Comparison of ENCODE assay signal across 19 mouse cellular contexts in the genomic region with DNA sequence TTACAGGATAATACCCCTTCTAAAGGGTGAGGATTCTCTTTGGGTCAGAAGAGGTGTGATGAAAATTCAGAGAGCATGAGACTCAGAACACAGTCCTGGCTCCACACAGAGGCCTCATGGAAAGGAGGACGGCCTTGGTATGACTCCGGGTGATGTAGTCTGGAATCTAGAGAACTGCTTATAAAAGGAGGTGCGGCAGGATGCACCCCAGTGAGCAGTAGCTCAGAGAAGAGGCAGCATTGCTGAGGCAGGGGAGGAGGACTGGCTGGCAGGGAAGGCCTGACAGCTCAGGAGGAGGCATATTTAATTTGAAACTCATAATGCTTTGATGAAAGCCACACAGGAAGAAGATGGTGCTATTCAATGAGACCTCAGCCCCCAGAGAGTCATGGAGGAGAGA.
DNase-seq lines count a peak whose midpoint lies in the region; ATAC-seq and TF ChIP-seq lines count a peak whose summit lies in the region.
"Had no signal": no experiment of that assay in that cellular context is flagged by ENCODE, and none has a peak within 500 bp of the region (broad histone marks: within the 10 kb centered on the region; RNA-seq: fewer than 3 reads in every experiment).

No protein-coding gene starts in this region.

- H3K4me2 ChIP-seq in hindbrain, embryonic 14.5 days (replicated peaks) = no peak overlapping the region
- H3K4me2 ChIP-seq in hindbrain, embryonic 11.5 days (replicated peaks; ENCODE audit: low read depth, low read length) = no peak overlapping the region
- H3K4me2 ChIP-seq: embryonic facial prominence, embryonic 12.5 days; forebrain, embryonic 13.5 days; forebrain, embryonic 15.5 days had no signal

- H3K36me3 ChIP-seq in hindbrain, embryonic 14.5 days (replicated peaks; ENCODE audit: control insufficient read depth, insufficient read depth) = no peaks in the 10 kb centered on the region
- no peaks in the 10 kb centered on the region for H3K36me3 ChIP-seq in hindbrain, embryonic 11.5 days (ENCODE audit: control insufficient read depth, insufficient read depth, low read length)
- H3K36me3 ChIP-seq: embryonic facial prominence, embryonic 10.5 days; embryonic facial prominence, embryonic 12.5 days; forebrain, embryonic 15.5 days had no signal

- no peak for ATAC-seq in hindbrain, embryonic 14.5 days (ENCODE audit: low FRiP score)
- no peak for ATAC-seq in hindbrain, embryonic 11.5 days (ENCODE audit: low FRiP score)
- peak; percentile 90 for ATAC-seq in Patski
- no peak for ATAC-seq in megakaryocyte progenitor cell, adult 5-6 weeks (replicated peaks; ENCODE audit: poor library complexity)
- no peak for ATAC-seq in monocyte, adult 5-6 weeks (replicated peaks; ENCODE audit: insufficient number of reproducible peaks, low FRiP score, low TSS enrichment, poor library complexity, severe bottlenecking)
- ATAC-seq: forebrain, embryonic 13.5 days; forebrain, embryonic 15.5 days; forebrain, postnatal 0 days had no signal

- H3K4me1 ChIP-seq in cerebellum, adult 2 months (ENCODE audit: control insufficient read depth, insufficient read depth, low read length) = peaks cover 9% of the 10 kb centered on the region
- H3K4me1 ChIP-seq in hindbrain, embryonic 14.5 days (replicated peaks; ENCODE audit: control insufficient read depth, insufficient read depth, low read length) = 0 out of 2 replicates have a peak, but pooled peaks cover 6% of the 10 kb centered on the region
- H3K4me1 ChIP-seq in hindbrain, embryonic 11.5 days (replicated peaks; ENCODE audit: control insufficient read depth, insufficient read depth, low read length) = no peaks in the 10 kb centered on the region
- H3K4me1 ChIP-seq: embryonic facial prominence, embryonic 12.5 days; forebrain, embryonic 13.5 days; forebrain, embryonic 15.5 days had no signal

- TF ChIP-seq CTCF in cerebellum, adult 2 months (IDR thresholded peaks at IDR 0.05; ENCODE audit: borderline replicate concordance, insufficient read depth, low read depth, low read length) = no peak
- no peak for TF ChIP-seq CTCF in Patski (IDR thresholded peaks at IDR 0.05)

- 10% methylated on average over 3 of the region's 3 CpGs for WGBS in cerebellum, adult 2 months
- 53% methylated on average over 3 of the region's 3 CpGs for WGBS in hindbrain, embryonic 14.5 days
- 67% methylated on average over 3 of the region's 3 CpGs for WGBS in hindbrain, embryonic 11.5 days

- no peak overlapping the region for H3K27ac ChIP-seq in cerebellum, adult 2 months (ENCODE audit: insufficient read depth, low read length)
- H3K27ac ChIP-seq in hindbrain, embryonic 14.5 days = 0 out of 2 replicates have a peak overlapping the region, but pooled peaks have one; percentile 14
- H3K27ac ChIP-seq in hindbrain, embryonic 11.5 days (ENCODE audit: low read depth, low read length) = no peak overlapping the region
- H3K27ac ChIP-seq: embryonic facial prominence, embryonic 10.5 days; embryonic facial prominence, embryonic 12.5 days; forebrain, embryonic 13.5 days; forebrain, embryonic 15.5 days had no signal

- CTCF ChIA-PET in Patski (lab: Charles Lee) = no interaction called here

- no peaks in the 10 kb centered on the region for H3K27me3 ChIP-seq in cerebellum, adult 2 months (ENCODE audit: control insufficient read depth, insufficient read depth, low read length)
- H3K27me3 ChIP-seq in hindbrain, embryonic 14.5 days (ENCODE audit: control insufficient read depth, insufficient read depth, low read length) = no peaks in the 10 kb centered on the region
- H3K27me3 ChIP-seq in hindbrain, embryonic 11.5 days (ENCODE audit: control insufficient read depth, insufficient read depth, low read length) = no peaks in the 10 kb centered on the region
- no peaks in the 10 kb centered on the region for H3K27me3 ChIP-seq in Patski
- H3K27me3 ChIP-seq: embryonic facial prominence, embryonic 12.5 days; forebrain, embryonic 13.5 days; forebrain, embryonic 15.5 days had no signal

- in situ Hi-C loops in Patski (cut with MboI; ENCODE audit: low pct_unique_long_range_greater_than_20kb) = no loop called here

- no peak for TF ChIP-seq POLR2A in cerebellum, adult 2 months (IDR thresholded peaks at IDR 0.05; ENCODE audit: borderline replicate concordance, insufficient read depth, low read length)

- POLR2A ChIA-PET in Patski (lab: Charles Lee) = no interaction called here

- H3K9ac ChIP-seq in hindbrain, embryonic 14.5 days = no peak overlapping the region
- H3K9ac ChIP-seq in hindbrain, embryonic 11.5 days (ENCODE audit: low read depth, low read length) = no peak overlapping the region
- H3K9ac ChIP-seq: embryonic facial prominence, embryonic 12.5 days; forebrain, embryonic 13.5 days; forebrain, embryonic 15.5 days; forebrain, postnatal 0 days had no signal

- no peak overlapping the region for H3K4me3 ChIP-seq in cerebellum, adult 2 months (replicated peaks; ENCODE audit: insufficient read depth, low read depth, low read length)
- no peak overlapping the region for H3K4me3 ChIP-seq in hindbrain, embryonic 14.5 days (replicated peaks; ENCODE audit: low read length)
- no peak overlapping the region for H3K4me3 ChIP-seq in hindbrain, embryonic 11.5 days (ENCODE audit: low read depth, low read length)
- H3K4me3 ChIP-seq: embryonic facial prominence, embryonic 10.5 days; embryonic facial prominence, embryonic 12.5 days; forebrain, embryonic 13.5 days; forebrain, embryonic 15.5 days had no signal

- H3K9me3 ChIP-seq in hindbrain, embryonic 14.5 days (ENCODE audit: control insufficient read depth, low read length) = no peaks in the 10 kb centered on the region
- no peaks in the 10 kb centered on the region for H3K9me3 ChIP-seq in hindbrain, embryonic 11.5 days (ENCODE audit: control insufficient read depth, low read length)
- H3K9me3 ChIP-seq: embryonic facial prominence, embryonic 10.5 days; embryonic facial prominence, embryonic 12.5 days; forebrain, embryonic 13.5 days; forebrain, embryonic 15.5 days had no signal

- peak; percentile 21 for DNase-seq in cerebellum, adult 2 months
- DNase-seq in cerebellum, adult 11 months = no peak
- DNase-seq in hindbrain, embryonic 14.5 days (ENCODE audit: low spot score) = no peak
- no peak for DNase-seq in hindbrain, embryonic 11.5 days (ENCODE audit: low spot score)
- DNase-seq in Patski (ENCODE audit: low read depth, low spot score) (peak; percentile 27), R1 (ENCODE audit: low read depth, low spot score) (peak; percentile 26)
- DNase-seq: adrenal gland, adult 2 months; adrenal gland, postnatal 10 days; adrenal gland, postnatal 25 days; cerebellum, adult 11-12 months; cerebellum, adult 8-10 months; cerebellum, postnatal 10 days; forebrain, postnatal 0 days had no signal

Comparison
In these comparisons a context has a peak if more than half of its experiments do, and no peak if none do; other contexts are left out.
1. DNase-seq: peak in cerebellum, adult 2 months (2 of 2), Patski (single experiment) and R1 (single experiment); none in cerebellum, adult 11 months (single experiment), hindbrain, embryonic 14.5 days (single experiment) and hindbrain, embryonic 11.5 days (single experiment).